Mouse (Mus musculus): ENCODE data around the gene Tmem43. TPM values are rescaled to one million over a fixed set of nuclear protein-coding genes. Genes with fewer than 3 reads are reported as not detected.
"Not testable (repeated sequence)": the region's sequence is repeated elsewhere in the genome, so short reads cannot be mapped to it uniquely, and the experiment has no call there.

Gene Tmem43
- polyA plus RNA-seq, 1 experiment from 2014 or later = 12.2 TPM

DNA sequence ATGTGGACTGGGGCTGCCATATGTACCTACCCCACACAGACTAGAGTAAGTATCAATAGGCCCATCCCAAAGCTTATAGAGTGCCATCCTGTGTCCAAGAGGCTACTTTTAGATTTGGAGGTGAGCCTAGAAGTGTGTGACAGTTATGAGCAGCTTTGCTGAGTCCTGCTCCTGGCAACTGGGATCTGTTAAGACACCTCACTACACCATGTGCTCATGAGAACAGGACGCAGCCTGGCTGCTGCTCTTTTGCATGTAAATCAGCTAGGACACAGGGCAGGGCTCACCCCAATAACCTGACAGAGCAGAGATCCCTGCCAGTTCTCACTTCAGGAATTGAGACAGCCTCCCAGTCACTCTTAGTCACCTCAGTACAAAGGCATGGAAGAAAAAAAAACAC lies 6.4 kb upstream of the Tmem43 start:
- H3K4me3 ChIP-seq (replicated peaks) = no peak overlapping the region
- H3K27me3 ChIP-seq = no peaks in the 10 kb centered on the region
- no peak overlapping the region for H3K9ac ChIP-seq
- peaks cover 24% of the 10 kb centered on the region for H3K4me1 ChIP-seq (replicated peaks)
- no peak for ATAC-seq (ENCODE audit: insufficient read depth)
- H3K9me3 ChIP-seq (replicated peaks) = no peaks in the 10 kb centered on the region
- 71% methylated on average over 1 of the region's 1 CpGs for WGBS (ENCODE audit: insufficient replicate concordance)
- no peak overlapping the region for H3K4me2 ChIP-seq
- H3K27ac ChIP-seq (replicated peaks) = no peak overlapping the region
- peaks cover 68% of the 10 kb centered on the region for H3K36me3 ChIP-seq (replicated peaks)

DNA sequence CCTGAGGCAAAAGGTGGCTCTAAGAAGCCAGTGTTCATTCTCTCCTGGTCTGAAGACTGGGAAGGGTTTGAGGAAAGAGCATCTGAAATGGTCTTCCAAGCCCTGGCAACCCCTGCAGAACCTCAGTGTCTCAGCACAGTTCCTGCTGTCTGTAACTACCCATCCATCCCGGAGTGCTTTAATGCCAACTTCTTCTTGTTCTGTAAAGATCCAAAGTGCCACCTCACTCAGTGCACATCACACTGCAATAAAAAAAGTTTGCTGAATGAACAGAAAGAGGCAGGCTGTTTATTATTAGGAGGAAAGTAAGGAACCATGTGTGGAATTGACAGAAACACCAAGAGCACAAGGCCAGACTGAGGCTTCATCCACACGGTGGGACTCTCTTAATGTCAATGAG lies 2.8 kb upstream of the Tmem43 start:
- no peaks in the 10 kb centered on the region for H3K27me3 ChIP-seq
- H3K36me3 ChIP-seq (replicated peaks) = peaks cover 40% of the 10 kb centered on the region
- 75% methylated on average over 2 of the region's 2 CpGs for WGBS (ENCODE audit: insufficient replicate concordance)
- H3K4me3 ChIP-seq (replicated peaks) = no peak overlapping the region
- no peak overlapping the region for H3K9ac ChIP-seq
- H3K27ac ChIP-seq (replicated peaks) = no peak overlapping the region
- peaks cover 47% of the 10 kb centered on the region for H3K4me1 ChIP-seq (replicated peaks)
- H3K4me2 ChIP-seq = no peak overlapping the region
- H3K9me3 ChIP-seq (replicated peaks) = no peaks in the 10 kb centered on the region
- ATAC-seq (ENCODE audit: insufficient read depth) = no peak

DNA sequence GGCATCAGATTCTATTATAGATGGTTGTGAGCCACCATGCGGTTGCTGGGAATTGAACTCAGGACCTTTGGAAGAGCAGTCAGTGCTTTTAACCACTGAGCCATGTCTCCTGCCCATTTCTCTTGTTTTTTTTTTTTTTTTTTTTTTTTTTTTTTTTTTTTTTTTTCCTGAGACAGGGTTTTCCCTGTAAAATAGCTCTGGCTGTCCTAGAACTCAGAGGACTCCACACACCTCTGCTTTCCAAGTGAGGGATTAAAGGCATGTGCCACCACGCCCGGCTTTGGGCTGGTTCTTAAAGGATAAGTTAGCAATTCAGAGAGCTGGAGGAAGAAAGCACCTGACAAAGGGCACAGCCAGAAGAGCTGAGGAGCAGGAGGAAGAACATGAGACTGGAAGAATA lies 2.1 kb upstream of the Tmem43 start:
- Histone ChIP-seq H3K4me3 (replicated peaks) (peak overlapping the region; percentile 72; the same call in 1 of the 2 replicates), H3K4me1 (replicated peaks) (peaks cover 41% of the 10 kb centered on the region), H3K36me3 (replicated peaks) (peaks cover 38% of the 10 kb centered on the region), H3K4me2 (peak overlapping the region; percentile 87)
- not testable (repeated sequence) for ATAC-seq (ENCODE audit: insufficient read depth); H3K27ac ChIP-seq (replicated peaks); H3K9ac ChIP-seq; H3K27me3 ChIP-seq; H3K9me3 ChIP-seq (replicated peaks)
- WGBS (ENCODE audit: insufficient replicate concordance) = 79% methylated on average over 3 of the region's 3 CpGs

DNA sequence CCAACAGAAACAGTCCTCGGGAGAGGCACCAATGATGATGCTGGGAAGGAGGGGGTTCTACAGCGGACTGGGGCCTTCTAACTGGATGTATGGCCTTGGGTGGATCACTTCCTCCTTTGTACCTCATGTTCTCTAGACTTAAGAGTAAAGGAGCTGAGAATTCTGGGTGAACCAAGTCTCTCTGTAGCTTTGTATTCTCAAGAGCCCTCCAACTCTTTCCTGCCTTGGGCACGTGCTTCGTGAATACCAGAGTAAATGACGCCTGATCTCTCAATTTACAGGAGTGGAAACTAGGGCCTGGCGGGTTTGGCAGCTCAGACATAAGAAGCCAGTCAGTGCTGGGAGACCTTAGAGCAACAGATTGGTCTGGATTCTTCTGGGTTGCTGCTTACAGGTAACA lies 1.2 kb upstream of the Tmem43 start:
- Histone ChIP-seq H3K4me3 (replicated peaks) (peak overlapping the region; percentile 72), H3K4me2 (peak overlapping the region; percentile 87), H3K9me3 (replicated peaks) (no peaks in the 10 kb centered on the region), H3K4me1 (replicated peaks) (peaks cover 41% of the 10 kb centered on the region), H3K27ac (replicated peaks) (peak overlapping the region; percentile 54), H3K27me3 (no peaks in the 10 kb centered on the region), H3K36me3 (replicated peaks) (peaks cover 37% of the 10 kb centered on the region), H3K9ac (peak overlapping the region; percentile 72)
- 6% methylated on average over 6 of the region's 6 CpGs for WGBS (ENCODE audit: insufficient replicate concordance)
- ATAC-seq (ENCODE audit: insufficient read depth) = no peak

DNA sequence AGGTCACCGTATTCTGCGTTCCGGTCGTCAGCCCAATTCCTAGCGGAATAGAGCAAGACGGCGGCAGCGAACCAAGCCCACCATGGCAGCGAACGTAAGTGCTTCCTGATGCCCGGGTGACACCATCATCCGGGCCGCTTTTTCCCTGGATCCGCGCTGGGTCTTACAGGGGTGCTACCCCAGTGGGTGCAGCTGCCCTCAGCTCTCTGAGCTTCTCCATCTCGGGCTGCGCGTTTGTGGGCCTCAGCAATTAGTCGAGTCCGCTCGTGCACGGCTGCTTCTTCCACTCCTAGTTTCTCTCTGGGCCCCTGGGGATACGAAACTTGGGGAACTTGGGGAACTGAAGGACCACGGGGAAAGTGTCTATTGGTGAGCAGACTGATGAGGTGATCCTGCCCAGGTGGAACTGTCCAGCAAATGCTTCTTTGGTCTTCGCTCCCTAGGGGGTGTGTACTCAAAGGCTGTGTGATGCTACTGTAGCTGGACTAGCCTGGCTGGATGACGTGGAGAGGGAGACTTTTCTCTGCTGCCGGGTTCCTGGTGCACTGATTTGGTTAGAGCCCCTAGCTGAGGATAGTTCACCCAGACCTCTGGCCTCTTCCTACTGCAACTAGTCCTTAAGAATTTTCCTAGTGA lies 420 bp downstream of the Tmem43 start:
- ATAC-seq (ENCODE audit: insufficient read depth) = peak; percentile 10
- peak overlapping the region; percentile 87 for H3K4me2 ChIP-seq
- H3K27me3 ChIP-seq = no peaks in the 10 kb centered on the region
- under 1% methylated on average over 27 of the region's 27 CpGs for WGBS (ENCODE audit: insufficient replicate concordance)
- H3K36me3 ChIP-seq (replicated peaks) = peaks cover 38% of the 10 kb centered on the region
- H3K4me3 ChIP-seq (replicated peaks) = peak overlapping the region; percentile 72
- peak overlapping the region; percentile 78 for H3K9ac ChIP-seq
- H3K27ac ChIP-seq (replicated peaks) = peak overlapping the region; percentile 78
- no peaks in the 10 kb centered on the region for H3K9me3 ChIP-seq (replicated peaks)
- peaks cover 37% of the 10 kb centered on the region for H3K4me1 ChIP-seq (replicated peaks)

DNA sequence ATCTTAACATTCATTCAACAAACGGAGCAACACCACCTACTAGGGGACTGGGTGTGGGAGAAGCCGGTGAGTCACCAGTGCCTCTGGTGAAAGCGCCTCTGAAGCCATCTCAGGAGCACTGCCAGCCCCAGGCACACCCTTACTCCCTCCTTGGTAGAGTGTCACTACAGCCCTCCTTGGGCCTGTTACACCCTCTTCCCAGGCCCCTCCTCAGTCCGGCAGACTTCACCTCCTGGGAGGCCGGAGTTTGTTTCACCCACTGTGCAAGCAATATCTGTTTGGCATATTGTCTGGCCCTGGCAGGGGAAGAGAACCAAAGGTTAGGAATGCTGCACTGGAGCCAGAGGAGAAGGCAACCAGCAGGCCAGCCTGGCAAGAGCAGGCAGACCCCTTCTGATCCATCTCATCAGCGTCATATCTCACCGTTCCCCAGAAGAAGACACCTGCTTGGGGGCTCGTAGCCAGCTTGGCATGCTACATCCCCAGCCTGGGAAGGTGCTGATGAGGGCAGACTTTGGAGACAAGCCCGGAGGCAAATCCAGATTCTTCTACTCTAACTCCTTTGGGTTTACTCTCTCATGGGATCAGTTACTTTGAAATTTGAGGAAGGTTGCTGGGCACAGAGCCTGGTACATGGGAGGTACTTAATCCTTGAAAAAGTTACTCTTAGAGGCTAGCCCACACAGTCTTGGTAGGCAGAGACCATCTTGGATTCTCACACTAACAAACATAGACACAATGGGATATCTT lies 1.1 kb downstream of the Tmem43 start:
- no peak for ATAC-seq (ENCODE audit: insufficient read depth)
- H3K4me3 ChIP-seq (replicated peaks) = peak overlapping the region; percentile 72
- H3K36me3 ChIP-seq (replicated peaks) = peaks cover 38% of the 10 kb centered on the region
- H3K4me1 ChIP-seq (replicated peaks) = peaks cover 37% of the 10 kb centered on the region
- no peaks in the 10 kb centered on the region for H3K9me3 ChIP-seq (replicated peaks)
- peak overlapping the region; percentile 87 for H3K4me2 ChIP-seq
- H3K27me3 ChIP-seq = no peaks in the 10 kb centered on the region
- 0 out of 2 replicates have a peak overlapping the region, but pooled peaks have one; percentile 17 for H3K27ac ChIP-seq (replicated peaks)
- WGBS (ENCODE audit: insufficient replicate concordance) = 61% methylated on average over 9 of the region's 9 CpGs
- peak overlapping the region; percentile 78 for H3K9ac ChIP-seq

DNA sequence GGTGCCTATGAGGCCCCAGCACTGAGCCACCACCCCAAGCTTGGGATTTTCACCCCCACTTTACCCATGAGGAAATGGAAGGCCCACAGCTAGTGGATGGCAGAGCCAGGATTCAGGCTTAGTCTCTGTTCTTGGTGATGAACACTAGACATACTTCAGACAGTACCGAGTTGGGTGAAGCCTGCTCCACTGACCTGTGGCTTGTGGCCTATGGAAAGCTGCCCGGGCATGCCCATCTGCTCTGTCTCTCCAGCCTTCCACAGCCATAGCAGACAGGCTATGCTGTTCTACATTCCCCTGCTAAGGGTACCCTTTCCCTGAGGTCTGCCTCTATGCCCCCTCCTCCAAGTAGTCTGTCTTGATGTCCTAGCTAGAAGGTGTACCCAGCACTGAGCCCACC lies 3.0 kb downstream of the Tmem43 start:
- Histone ChIP-seq H3K4me2 (no peak overlapping the region), H3K9me3 (replicated peaks) (no peaks in the 10 kb centered on the region), H3K9ac (no peak overlapping the region), H3K36me3 (replicated peaks) (peaks cover 53% of the 10 kb centered on the region), H3K27ac (replicated peaks) (no peak overlapping the region), H3K27me3 (no peaks in the 10 kb centered on the region), H3K4me3 (replicated peaks) (no peak overlapping the region), H3K4me1 (replicated peaks) (peaks cover 29% of the 10 kb centered on the region)
- 76% methylated on average over 2 of the region's 2 CpGs for WGBS (ENCODE audit: insufficient replicate concordance)
- ATAC-seq (ENCODE audit: insufficient read depth) = no peak

DNA sequence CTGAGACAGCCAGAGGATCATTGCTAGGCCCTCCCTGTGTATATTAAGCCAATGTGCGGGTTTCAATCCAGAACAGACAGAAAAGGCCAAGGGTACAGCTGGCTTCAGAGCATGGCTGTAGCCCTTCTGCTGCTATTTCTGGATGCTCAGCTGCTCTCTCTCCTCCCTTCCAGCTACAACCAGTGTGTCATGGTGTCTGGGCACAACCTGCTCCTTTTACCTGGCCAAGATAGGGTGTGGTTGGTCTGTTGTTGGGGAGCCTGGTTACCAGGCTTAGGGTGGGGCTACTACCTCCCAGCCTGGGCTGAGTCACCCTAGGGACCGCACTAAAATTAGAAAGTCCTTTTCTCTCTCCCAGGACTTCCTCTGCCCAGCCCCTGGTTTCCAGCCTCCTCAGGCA lies 9.9 kb downstream of the Tmem43 start:
- 68% methylated on average over 2 of the region's 2 CpGs for WGBS (ENCODE audit: insufficient replicate concordance)
- H3K4me2 ChIP-seq = no peak overlapping the region
- no peak overlapping the region for H3K27ac ChIP-seq (replicated peaks)
- H3K9me3 ChIP-seq (replicated peaks) = no peaks in the 10 kb centered on the region
- no peak for ATAC-seq (ENCODE audit: insufficient read depth)
- H3K36me3 ChIP-seq (replicated peaks) = peaks cover 93% of the 10 kb centered on the region
- H3K4me1 ChIP-seq (replicated peaks) = no peaks in the 10 kb centered on the region
- no peak overlapping the region for H3K9ac ChIP-seq
- H3K4me3 ChIP-seq (replicated peaks) = no peak overlapping the region
- H3K27me3 ChIP-seq = no peaks in the 10 kb centered on the region

DNA sequence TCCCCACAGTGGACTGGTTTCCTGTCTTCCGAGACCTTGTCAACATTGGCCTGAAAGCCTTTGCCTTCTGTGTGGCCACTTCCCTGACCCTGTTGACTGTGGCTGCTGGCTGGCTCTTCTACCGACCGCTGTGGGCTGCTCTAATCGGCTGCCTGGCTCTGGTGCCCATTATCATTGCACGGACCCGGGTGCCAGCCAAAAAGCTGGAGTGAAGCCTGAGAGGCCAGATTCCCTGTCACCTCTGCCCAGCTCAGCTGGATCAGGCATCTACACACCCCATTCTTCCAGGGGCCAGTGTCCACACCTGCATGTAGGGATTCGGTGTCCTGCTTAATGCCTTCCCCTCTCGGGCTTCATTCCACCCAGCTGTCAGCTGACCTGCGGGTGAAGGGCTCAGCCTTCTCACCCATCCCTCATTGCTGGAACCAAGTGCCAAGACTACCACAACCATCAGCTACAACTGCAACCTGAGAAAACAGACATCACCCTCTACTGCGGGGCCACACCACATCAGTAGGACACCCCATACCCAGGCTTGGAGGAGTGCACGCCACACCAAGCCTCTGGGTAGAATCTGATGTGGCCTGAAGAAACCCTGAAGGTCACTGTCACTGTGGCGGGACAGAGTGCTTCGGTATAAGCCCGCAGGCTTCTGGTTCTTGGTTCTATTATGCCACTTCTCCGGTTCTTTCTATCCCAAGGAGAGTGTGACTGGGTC lies 13.4 kb downstream of the Tmem43 start:
- H3K36me3 ChIP-seq (replicated peaks) = peaks cover 62% of the 10 kb centered on the region
- 79% methylated on average over 15 of the region's 15 CpGs for WGBS (ENCODE audit: insufficient replicate concordance)
- no peaks in the 10 kb centered on the region for H3K9me3 ChIP-seq (replicated peaks)
- no peak overlapping the region for H3K9ac ChIP-seq
- H3K4me2 ChIP-seq = no peak overlapping the region
- no peak overlapping the region for H3K27ac ChIP-seq (replicated peaks)
- no peak overlapping the region for H3K4me3 ChIP-seq (replicated peaks)
- H3K27me3 ChIP-seq = no peaks in the 10 kb centered on the region
- ATAC-seq (ENCODE audit: insufficient read depth) = no peak
- H3K4me1 ChIP-seq (replicated peaks) = no peaks in the 10 kb centered on the region; the same call in 1 of the 2 replicates

DNA sequence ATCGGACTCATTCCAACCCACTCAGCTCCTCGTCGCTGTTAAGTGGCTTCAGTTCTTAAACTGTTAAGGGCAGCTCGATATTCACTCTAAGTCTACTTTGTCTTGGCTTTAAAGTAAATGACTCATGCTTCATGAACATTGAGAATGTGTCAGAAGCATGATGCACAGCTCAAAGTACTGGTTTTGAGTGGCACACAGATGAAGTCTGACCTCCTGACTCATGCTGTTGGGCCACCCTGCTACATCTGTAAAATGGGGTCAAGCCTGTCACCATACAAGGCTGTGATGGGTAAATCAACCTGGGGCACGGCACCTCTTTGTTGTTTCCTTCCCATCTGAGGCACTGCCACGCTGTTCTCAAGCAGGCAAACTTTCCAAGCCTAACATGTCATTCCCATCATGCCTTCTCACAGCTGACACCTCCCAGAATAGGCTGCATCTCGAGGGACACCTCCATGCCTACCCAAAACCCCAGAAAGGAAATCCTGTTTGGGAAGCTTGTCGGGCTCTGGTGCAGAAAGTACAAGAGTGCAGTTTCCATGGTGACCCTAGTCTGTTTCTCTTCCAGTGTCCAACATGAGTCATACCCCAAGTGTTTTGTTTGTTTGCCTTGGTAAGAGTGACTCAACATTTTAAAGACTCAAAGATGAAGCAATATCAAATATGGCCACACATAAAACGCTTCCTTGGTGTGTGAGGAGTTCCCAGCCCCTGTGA lies 15.2 kb downstream of the Tmem43 start:
- 59% methylated on average over 9 of the region's 9 CpGs for WGBS (ENCODE audit: insufficient replicate concordance)

DNA sequence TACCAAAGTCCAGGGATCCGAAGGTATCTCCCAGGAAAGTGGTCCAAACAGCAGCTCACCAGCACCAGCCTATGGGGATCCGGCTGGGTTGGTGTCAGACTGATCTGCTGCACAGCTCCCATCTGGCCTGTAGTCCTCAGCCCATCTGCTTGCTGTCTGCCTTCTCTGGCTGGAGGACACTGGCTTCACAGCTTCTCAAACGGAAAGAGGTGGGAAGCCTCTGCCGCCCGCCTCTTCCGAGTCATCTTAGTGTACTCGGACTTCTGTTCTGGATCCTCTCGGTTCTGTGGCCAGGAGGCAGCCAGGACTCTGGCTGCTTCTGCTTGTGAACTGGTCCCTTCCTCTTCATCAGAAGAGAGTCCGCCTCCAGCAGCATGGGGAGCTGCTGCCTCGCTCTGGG lies 16.4 kb downstream of the Tmem43 start:
- Histone ChIP-seq H3K27ac (replicated peaks) (no peak overlapping the region), H3K9me3 (replicated peaks) (no peaks in the 10 kb centered on the region), H3K4me2 (no peak overlapping the region), H3K36me3 (replicated peaks) (peaks cover 35% of the 10 kb centered on the region), H3K4me1 (replicated peaks) (no peaks in the 10 kb centered on the region; the same call in 1 of the 2 replicates), H3K4me3 (replicated peaks) (no peak overlapping the region), H3K9ac (no peak overlapping the region), H3K27me3 (no peaks in the 10 kb centered on the region)
- no peak for ATAC-seq (ENCODE audit: insufficient read depth)
- WGBS (ENCODE audit: insufficient replicate concordance) = 66% methylated on average over 10 of the region's 10 CpGs

More for the DNA sequence above, 15.2 kb downstream of the Tmem43 start:
- no peaks in the 10 kb centered on the region for H3K27me3 ChIP-seq
- H3K9ac ChIP-seq = no peak overlapping the region
- H3K4me1 ChIP-seq (replicated peaks) = no peaks in the 10 kb centered on the region; the same call in 1 of the 2 replicates
- H3K27ac ChIP-seq (replicated peaks) = no peak overlapping the region
- no peak overlapping the region for H3K4me3 ChIP-seq (replicated peaks)
- H3K9me3 ChIP-seq (replicated peaks) = no peaks in the 10 kb centered on the region
- no peak overlapping the region for H3K4me2 ChIP-seq
- ATAC-seq (ENCODE audit: insufficient read depth) = no peak
- peaks cover 47% of the 10 kb centered on the region for H3K36me3 ChIP-seq (replicated peaks)
